Mouse (Mus musculus): Measurements from ENCODE around the gene Pycr1. TPM values are rescaled to one million over a fixed set of nuclear protein-coding genes. Genes with fewer than 3 reads are reported as not detected.
A peak's percentile ranks its signal among the peaks of the same experiment; 100 is the strongest.

Pycr1 gene
- polyA plus RNA-seq, 1 experiment from 2014 or later, result 18.5 TPM

- peak within 1 kb of the TSS; percentile 82 for H3K27ac ChIP-seq (ENCODE audit: low read depth, low read length)
- under 1% methylated on average over 56 of the region's 56 CpGs for WGBS
- peaks cover 23% of the 10 kb centered on the region for H3K4me1 ChIP-seq (replicated peaks; ENCODE audit: control insufficient read depth, insufficient read depth, low read length)
- ATAC-seq (replicated peaks; ENCODE audit: low FRiP score), result peak; percentile 95
- H3K36me3 ChIP-seq (ENCODE audit: control insufficient read depth, insufficient read depth, low read length), result peaks cover 45% of the 10 kb centered on the region
- H3K9me3 ChIP-seq (ENCODE audit: control insufficient read depth, low read length), result no peaks in the 10 kb centered on the region
- no peaks in the 10 kb centered on the region for H3K27me3 ChIP-seq (replicated peaks; ENCODE audit: control insufficient read depth, insufficient read depth, low read length)
- peak; percentile 93 for DNase-seq (ENCODE audit: low spot score)
- peak within 1 kb of the TSS; percentile 86 for H3K9ac ChIP-seq (ENCODE audit: low read depth, low read length)
- H3K4me2 ChIP-seq, result peak within 1 kb of the TSS; percentile 88
- H3K4me3 ChIP-seq (ENCODE audit: low read depth, low read length), result peak within 1 kb of the TSS; percentile 74
These were observed 26.0 kb downstream of the Pycr1 start, which contains the start of gene Pcyt2 for GRCm38 (mm10) chr11:120617519-120618112. Gene Pcyt2 (minus strand): TSS chr11:120617936.

- Histone ChIP-seq H3K27me3 (replicated peaks; ENCODE audit: control insufficient read depth, insufficient read depth, low read length) (no peaks in the 10 kb centered on the region), H3K4me3 (ENCODE audit: low read depth, low read length) (peak overlapping the region; percentile 74), H3K9me3 (ENCODE audit: control insufficient read depth, low read length) (no peaks in the 10 kb centered on the region), H3K9ac (ENCODE audit: low read depth, low read length) (peak overlapping the region; percentile 86), H3K36me3 (ENCODE audit: control insufficient read depth, insufficient read depth, low read length) (peaks cover 50% of the 10 kb centered on the region), H3K27ac (ENCODE audit: low read depth, low read length) (peak overlapping the region; percentile 82), H3K4me1 (replicated peaks; ENCODE audit: control insufficient read depth, insufficient read depth, low read length) (peaks cover 23% of the 10 kb centered on the region), H3K4me2 (peak overlapping the region; percentile 88)
- 35% methylated on average over 4 of the region's 4 CpGs for WGBS
- no peak for DNase-seq (ENCODE audit: low spot score)
- ATAC-seq (replicated peaks; ENCODE audit: low FRiP score), result peak; percentile 9; the same call in 1 of the 2 replicates
These were observed 26.8 kb downstream of the Pycr1 start for GRCm38 (mm10) chr11:120616617-120617294.

GRCm38 (mm10) chr11:120615606-120616203 lies 27.9 kb downstream of the Pycr1 start:
- H3K27me3 ChIP-seq (replicated peaks; ENCODE audit: control insufficient read depth, insufficient read depth, low read length), result no peaks in the 10 kb centered on the region
- no peaks in the 10 kb centered on the region for H3K9me3 ChIP-seq (ENCODE audit: control insufficient read depth, low read length)
- peak overlapping the region; percentile 88 for H3K4me2 ChIP-seq
- DNase-seq (ENCODE audit: low spot score) (no peak), ATAC-seq (replicated peaks; ENCODE audit: low FRiP score) (no peak)
- H3K4me3 ChIP-seq (ENCODE audit: low read depth, low read length), result 0 out of 2 replicates have a peak overlapping the region, but pooled peaks have one; percentile 4
- H3K4me1 ChIP-seq (replicated peaks; ENCODE audit: control insufficient read depth, insufficient read depth, low read length), result peaks cover 23% of the 10 kb centered on the region
- 91% methylated on average over 11 of the region's 11 CpGs for WGBS
- H3K9ac ChIP-seq (ENCODE audit: low read depth, low read length), result no peak overlapping the region; the same call in 1 of the 2 replicates
- peaks cover 53% of the 10 kb centered on the region for H3K36me3 ChIP-seq (ENCODE audit: control insufficient read depth, insufficient read depth, low read length)
- H3K27ac ChIP-seq (ENCODE audit: low read depth, low read length), result no peak overlapping the region

- WGBS, result 89% methylated on average over 6 of the region's 6 CpGs
- no peak overlapping the region for H3K27ac ChIP-seq (ENCODE audit: low read depth, low read length)
- no peaks in the 10 kb centered on the region for H3K9me3 ChIP-seq (ENCODE audit: control insufficient read depth, low read length)
- ATAC-seq (replicated peaks; ENCODE audit: low FRiP score) (no peak), DNase-seq (ENCODE audit: low spot score) (no peak)
- H3K4me3 ChIP-seq (ENCODE audit: low read depth, low read length), result no peak overlapping the region
- peaks cover 23% of the 10 kb centered on the region for H3K4me1 ChIP-seq (replicated peaks; ENCODE audit: control insufficient read depth, insufficient read depth, low read length)
- H3K27me3 ChIP-seq (replicated peaks; ENCODE audit: control insufficient read depth, insufficient read depth, low read length), result no peaks in the 10 kb centered on the region
- H3K4me2 ChIP-seq, result no peak overlapping the region
- H3K36me3 ChIP-seq (ENCODE audit: control insufficient read depth, insufficient read depth, low read length), result peaks cover 51% of the 10 kb centered on the region
- no peak overlapping the region for H3K9ac ChIP-seq (ENCODE audit: low read depth, low read length)
These were observed 28.4 kb downstream of the Pycr1 start for GRCm38 (mm10) chr11:120615167-120615566.

- Histone ChIP-seq H3K9ac (ENCODE audit: low read depth, low read length) (no peak overlapping the region), H3K27ac (ENCODE audit: low read depth, low read length) (no peak overlapping the region), H3K27me3 (replicated peaks; ENCODE audit: control insufficient read depth, insufficient read depth, low read length) (no peaks in the 10 kb centered on the region), H3K4me3 (ENCODE audit: low read depth, low read length) (no peak overlapping the region), H3K9me3 (ENCODE audit: control insufficient read depth, low read length) (no peaks in the 10 kb centered on the region), H3K4me1 (replicated peaks; ENCODE audit: control insufficient read depth, insufficient read depth, low read length) (peaks cover 31% of the 10 kb centered on the region), H3K4me2 (no peak overlapping the region), H3K36me3 (ENCODE audit: control insufficient read depth, insufficient read depth, low read length) (peaks cover 44% of the 10 kb centered on the region)
- DNase-seq (ENCODE audit: low spot score) (no peak), ATAC-seq (replicated peaks; ENCODE audit: low FRiP score) (no peak)
- 86% methylated on average over 8 of the region's 8 CpGs for WGBS
These were observed 29.6 kb downstream of the Pycr1 start for GRCm38 (mm10) chr11:120613976-120614375.

GRCm38 (mm10) chr11:120613481-120613972 lies 30.0 kb downstream of the Pycr1 start:
- H3K9me3 ChIP-seq (ENCODE audit: control insufficient read depth, low read length), result no peaks in the 10 kb centered on the region
- peaks cover 33% of the 10 kb centered on the region for H3K4me1 ChIP-seq (replicated peaks; ENCODE audit: control insufficient read depth, insufficient read depth, low read length)
- no peak for ATAC-seq (replicated peaks; ENCODE audit: low FRiP score)
- H3K4me3 ChIP-seq (ENCODE audit: low read depth, low read length), result no peak overlapping the region
- WGBS, result 83% methylated on average over 10 of the region's 10 CpGs
- peaks cover 39% of the 10 kb centered on the region for H3K36me3 ChIP-seq (ENCODE audit: control insufficient read depth, insufficient read depth, low read length)
- no peak for DNase-seq (ENCODE audit: low spot score)
- H3K4me2 ChIP-seq, result no peak overlapping the region
- H3K27ac ChIP-seq (ENCODE audit: low read depth, low read length), result no peak overlapping the region
- no peak overlapping the region for H3K9ac ChIP-seq (ENCODE audit: low read depth, low read length)
- peaks cover 2% of the 10 kb centered on the region; the same call in 1 of the 2 replicates for H3K27me3 ChIP-seq (replicated peaks; ENCODE audit: control insufficient read depth, insufficient read depth, low read length)

- Histone ChIP-seq H3K9me3 (ENCODE audit: control insufficient read depth, low read length) (no peaks in the 10 kb centered on the region), H3K27ac (ENCODE audit: low read depth, low read length) (no peak overlapping the region), H3K4me3 (ENCODE audit: low read depth, low read length) (no peak overlapping the region), H3K27me3 (replicated peaks; ENCODE audit: control insufficient read depth, insufficient read depth, low read length) (peaks cover 4% of the 10 kb centered on the region; the same call in 1 of the 2 replicates), H3K9ac (ENCODE audit: low read depth, low read length) (no peak overlapping the region), H3K4me1 (replicated peaks; ENCODE audit: control insufficient read depth, insufficient read depth, low read length) (peaks cover 33% of the 10 kb centered on the region), H3K36me3 (ENCODE audit: control insufficient read depth, insufficient read depth, low read length) (peaks cover 35% of the 10 kb centered on the region), H3K4me2 (no peak overlapping the region; the same call in 1 of the 2 replicates)
- DNase-seq (ENCODE audit: low spot score) (peak; percentile 69), ATAC-seq (replicated peaks; ENCODE audit: low FRiP score) (no peak)
- 38% methylated on average over 6 of the region's 6 CpGs for WGBS
These were observed 30.8 kb downstream of the Pycr1 start for GRCm38 (mm10) chr11:120612763-120613162.

- WGBS, result 87% methylated on average over 9 of the region's 9 CpGs
- H3K9ac ChIP-seq (ENCODE audit: low read depth, low read length), result no peak overlapping the region
- H3K4me3 ChIP-seq (ENCODE audit: low read depth, low read length), result no peak overlapping the region
- DNase-seq (ENCODE audit: low spot score) (no peak), ATAC-seq (replicated peaks; ENCODE audit: low FRiP score) (no peak)
- no peak overlapping the region for H3K27ac ChIP-seq (ENCODE audit: low read depth, low read length)
- H3K4me2 ChIP-seq, result no peak overlapping the region
- no peaks in the 10 kb centered on the region for H3K9me3 ChIP-seq (ENCODE audit: control insufficient read depth, low read length)
- peaks cover 36% of the 10 kb centered on the region for H3K36me3 ChIP-seq (ENCODE audit: control insufficient read depth, insufficient read depth, low read length)
- peaks cover 4% of the 10 kb centered on the region; the same call in 1 of the 2 replicates for H3K27me3 ChIP-seq (replicated peaks; ENCODE audit: control insufficient read depth, insufficient read depth, low read length)
- H3K4me1 ChIP-seq (replicated peaks; ENCODE audit: control insufficient read depth, insufficient read depth, low read length), result peaks cover 18% of the 10 kb centered on the region
These were observed 33.0 kb downstream of the Pycr1 start for GRCm38 (mm10) chr11:120610477-120611046.
